Mouse (Mus musculus) kidney, adult 11 months (tissue): ENCODE results near the gene Sh3rf1.

Experiments
- DNase-seq: peaks from one replicate; pipeline ENCODE4 v3.0.0; 2022

Gene Sh3rf1

DNA sequence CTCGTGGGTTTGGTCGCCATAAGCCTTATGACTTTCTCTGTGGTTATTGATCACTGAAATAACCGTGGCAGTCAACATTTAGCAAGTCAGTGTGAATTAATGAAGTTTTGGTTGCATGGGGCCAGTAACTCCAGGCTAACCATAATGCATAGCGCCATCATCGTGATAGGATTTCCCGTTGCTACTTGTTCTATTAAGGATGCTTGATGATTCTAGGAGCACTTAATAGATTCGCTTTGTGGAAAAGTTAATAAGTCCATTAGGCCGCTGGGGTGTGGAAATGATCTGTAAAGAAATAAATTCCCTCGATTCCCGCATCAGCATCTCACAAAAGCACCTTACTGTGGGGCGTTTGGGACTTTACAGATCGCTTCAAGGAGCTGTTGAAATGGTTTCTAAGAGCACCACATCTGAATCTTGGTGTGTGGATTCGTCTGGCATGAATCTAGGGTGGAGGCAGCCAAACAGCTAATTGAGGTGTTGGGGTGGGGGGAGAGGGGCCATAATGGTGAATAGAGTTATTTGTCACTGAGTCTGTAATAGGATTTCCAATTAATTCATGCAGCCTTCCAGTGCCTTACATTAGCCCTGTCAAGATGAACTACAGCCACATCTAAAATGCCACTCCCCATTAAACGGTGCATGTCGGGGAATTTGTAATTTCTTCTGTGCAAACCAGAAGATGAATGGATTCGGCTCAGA, 101.5 kb downstream of the Sh3rf1 start:
- DNase-seq: no peak

DNA sequence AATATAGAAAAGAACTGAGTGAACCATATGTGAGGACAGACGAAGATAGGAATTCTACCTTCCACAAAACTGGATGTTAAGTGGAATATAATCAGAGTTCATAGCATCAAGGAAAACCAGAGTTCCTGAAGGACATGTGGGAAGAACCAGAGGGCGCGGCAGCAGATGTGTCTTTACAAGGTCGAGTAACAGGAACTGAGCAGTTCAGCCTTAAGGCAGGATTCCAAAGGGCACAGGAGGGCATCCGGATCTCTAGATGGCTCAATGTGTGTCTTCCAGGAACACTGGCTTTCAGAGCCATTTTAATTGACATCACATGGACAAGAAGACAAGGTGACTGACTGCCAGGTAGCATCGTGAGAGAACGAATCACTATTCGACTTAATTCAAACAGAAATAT, 102.6 kb downstream of the Sh3rf1 start:
- no peak for DNase-seq

DNA sequence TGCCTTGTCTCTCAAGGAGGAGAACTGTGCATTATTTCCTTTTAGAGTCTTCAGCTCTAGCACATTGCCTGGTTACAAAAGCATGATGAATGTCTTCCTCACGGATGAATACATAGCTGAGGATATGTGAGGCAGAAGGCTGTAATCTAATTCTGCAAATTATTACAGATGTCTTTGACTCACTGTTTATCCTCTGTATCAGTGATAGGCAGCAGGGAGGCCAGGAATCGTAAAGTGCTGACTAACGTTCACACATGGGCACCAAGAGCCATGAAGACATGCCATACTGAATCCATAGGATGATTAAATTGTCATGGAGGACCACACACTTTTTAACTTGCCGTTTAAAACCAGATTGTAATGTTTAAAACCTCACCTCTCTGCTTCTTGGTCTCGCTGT, 103.7 kb downstream of the Sh3rf1 start:
- DNase-seq: no peak

DNA sequence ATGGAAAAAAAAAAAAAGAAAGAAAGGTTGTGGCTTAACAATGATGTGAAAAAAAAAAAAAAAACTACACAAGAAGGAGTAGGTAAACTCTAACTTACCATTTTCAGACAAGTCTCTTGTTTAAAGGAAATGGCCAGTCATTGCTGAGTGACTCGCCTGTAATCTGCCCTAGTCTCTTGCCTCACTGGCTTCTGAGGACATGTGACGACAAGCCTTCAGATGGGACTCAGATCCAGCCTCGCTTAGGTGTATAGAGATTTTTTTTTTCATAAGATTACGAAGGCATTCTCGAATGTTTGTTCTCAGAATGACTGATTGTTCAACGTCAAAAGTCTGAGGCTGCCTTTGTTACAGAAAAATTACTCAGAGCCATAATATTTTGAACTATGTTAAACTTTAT, 116.0 kb downstream of the Sh3rf1 start:
- DNase-seq: no peak

DNA sequence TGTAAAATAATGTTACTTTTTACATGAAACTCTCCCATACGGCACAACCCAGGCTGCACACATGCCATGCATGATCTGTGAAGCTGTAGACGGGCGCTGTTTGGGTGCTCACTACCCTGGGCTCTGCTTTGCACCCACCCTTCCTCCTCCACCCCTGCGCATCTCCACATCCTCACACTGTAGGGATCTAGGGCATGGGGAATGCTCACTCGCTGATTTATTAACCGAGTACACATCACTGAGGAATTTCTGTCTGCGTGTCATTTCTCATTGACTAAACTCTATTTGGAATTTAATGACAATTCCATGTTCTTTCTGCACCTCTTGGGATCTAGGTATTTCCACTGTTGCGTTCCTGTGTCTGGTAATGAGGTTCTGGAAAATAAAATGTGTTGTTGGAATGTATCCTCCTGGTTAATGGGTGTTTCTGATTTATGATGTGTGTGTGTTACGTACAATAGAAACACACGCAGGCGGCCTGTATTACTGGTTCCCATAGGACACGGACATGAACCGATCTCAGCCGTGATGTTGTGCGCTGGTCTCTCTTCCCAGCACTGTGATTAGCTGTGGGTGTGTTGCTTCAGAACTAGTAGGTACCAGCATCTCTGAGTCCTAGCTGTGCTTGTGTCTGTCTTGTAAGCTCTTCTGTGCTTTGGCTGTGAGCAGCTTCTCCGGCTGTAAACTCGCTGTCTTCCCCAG, 116.8 kb downstream of the Sh3rf1 start:
- DNase-seq: no peak

GRCm38 (mm10) chr8:61341587-61342441, 118.1 kb downstream of the Sh3rf1 start:
- peak; percentile 30 for DNase-seq

DNA sequence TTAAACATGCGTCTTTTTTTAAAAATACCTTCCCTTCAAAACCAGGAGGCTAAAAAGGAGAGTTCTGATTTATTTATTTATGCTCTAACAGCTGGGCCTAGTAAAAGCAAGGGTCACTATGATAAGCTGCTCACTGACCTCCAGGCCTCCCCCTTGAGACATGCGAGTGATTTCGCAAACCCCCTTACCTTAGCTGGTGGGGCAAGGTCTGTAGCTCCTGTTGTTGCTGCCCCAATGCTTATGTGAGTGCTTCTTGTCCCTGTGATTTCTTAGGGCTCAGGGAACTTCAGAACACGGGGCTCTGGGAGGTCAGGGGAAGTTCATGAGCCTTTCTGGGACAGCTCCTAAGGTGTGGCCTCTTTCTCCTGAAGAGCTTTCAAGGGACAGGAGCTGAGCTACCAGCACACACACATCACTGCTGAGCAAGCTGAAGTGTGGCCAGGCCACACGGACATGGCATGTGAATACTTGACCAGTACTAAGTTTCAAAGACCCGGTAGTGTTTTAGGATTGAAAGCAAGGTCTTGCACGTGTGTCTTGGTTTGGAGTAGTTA, 118.9 kb downstream of the Sh3rf1 start:
- DNase-seq: no peak

GRCm38 (mm10) chr8:61344435-61344834, 120.8 kb downstream of the Sh3rf1 start:
- no peak for DNase-seq

DNA sequence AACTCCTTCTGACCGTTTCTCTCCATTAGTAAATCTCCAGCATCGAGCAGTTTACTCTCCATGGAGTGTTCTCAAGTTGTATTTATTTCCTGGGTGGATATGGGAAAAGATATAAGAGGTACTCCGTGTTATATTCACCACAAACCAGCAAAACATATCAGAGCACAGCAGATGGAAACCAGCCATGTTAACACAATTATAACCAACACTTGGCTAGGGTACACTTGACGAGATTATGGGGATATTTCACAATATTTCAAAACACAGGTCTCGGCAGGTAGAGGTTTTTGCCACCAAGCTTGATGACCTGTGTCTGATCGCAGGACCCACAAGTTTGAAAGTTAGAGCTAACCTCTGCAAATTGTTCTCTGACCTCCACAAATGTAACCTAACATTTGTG, 123.3 kb downstream of the Sh3rf1 start:
- DNase-seq: no peak

DNA sequence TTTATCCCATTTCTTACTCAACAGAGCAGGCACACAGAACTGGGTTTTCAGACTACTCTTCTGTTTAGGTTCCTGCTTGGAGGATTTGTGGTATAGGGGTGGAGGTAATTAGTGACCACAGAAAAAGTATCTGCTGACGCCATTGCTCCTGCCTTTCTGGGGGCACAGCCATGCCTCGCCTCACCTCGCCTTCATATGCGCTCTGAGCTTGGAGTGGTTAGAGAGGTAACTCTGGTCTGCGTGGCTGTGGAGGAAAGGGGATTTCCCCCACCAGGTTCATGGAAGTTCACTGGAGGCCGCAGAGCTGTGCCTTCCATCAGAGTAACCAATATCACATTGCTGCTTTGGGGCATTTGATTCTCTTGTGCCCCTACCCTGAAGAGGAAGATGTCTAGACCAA, 123.9 kb downstream of the Sh3rf1 start:
- no peak for DNase-seq

DNA sequence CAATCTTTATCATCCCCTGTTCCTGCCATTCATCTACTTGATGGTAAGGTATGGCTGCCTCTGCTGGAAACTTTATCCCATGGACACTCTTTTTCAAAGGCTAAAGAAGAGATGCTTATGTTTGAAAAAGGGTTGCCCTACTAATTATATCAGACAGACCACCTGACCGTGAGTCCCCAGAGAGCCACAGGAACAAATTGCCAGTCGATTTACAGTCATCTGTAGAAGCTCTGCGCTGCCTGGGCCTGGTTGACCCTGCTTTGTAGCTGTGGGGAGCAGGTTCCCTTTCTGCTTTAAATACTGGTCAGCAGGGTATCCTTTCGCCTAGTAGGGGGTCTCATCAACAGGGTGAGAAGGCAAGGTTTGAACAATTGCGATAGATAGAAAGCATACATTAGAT, 124.4 kb downstream of the Sh3rf1 start:
- no peak for DNase-seq

DNA sequence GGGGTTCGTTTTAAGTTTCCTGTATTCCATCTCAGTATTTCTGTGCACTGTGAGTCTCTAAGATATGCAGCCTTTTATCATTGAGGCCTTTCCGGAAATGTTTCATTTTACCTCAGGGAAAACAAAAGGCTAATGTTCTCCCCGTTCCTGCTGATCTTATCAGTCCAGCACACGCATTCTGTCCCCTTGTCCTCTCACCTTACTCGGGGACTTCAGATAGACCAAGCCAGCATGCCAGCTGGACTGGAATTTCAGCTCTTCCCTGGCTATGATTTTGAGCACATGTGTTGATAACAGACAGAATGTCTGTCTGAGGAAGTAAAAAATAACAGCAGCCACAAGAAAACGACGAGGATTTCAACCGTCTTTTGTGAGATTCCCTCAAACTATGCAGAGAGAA, 124.8 kb downstream of the Sh3rf1 start:
- DNase-seq: no peak

- DNase-seq: no peak
Observed at GRCm38 (mm10) chr8:61350443-61350842, 126.8 kb downstream of the Sh3rf1 start.

DNA sequence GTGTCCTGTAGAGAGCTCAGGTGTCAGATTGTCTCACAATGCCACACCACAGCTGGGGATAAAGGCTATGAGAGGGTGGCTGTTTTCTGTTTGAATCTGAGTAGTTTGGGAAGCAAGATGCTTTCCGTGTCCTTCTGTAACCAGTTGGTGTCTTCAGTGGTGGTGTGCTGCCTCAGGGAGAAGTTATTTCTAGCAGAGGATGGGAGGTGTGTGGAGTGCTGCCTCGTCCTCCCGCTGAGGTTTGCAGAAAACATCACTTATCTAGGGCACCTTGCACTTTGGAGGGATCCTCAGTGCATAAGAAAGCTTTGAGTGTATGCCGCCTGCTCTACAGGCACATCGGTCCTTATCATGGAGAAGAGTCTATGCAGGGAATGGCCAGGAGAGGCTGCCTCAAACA, 128.0 kb downstream of the Sh3rf1 start:
- DNase-seq: no peak

DNA sequence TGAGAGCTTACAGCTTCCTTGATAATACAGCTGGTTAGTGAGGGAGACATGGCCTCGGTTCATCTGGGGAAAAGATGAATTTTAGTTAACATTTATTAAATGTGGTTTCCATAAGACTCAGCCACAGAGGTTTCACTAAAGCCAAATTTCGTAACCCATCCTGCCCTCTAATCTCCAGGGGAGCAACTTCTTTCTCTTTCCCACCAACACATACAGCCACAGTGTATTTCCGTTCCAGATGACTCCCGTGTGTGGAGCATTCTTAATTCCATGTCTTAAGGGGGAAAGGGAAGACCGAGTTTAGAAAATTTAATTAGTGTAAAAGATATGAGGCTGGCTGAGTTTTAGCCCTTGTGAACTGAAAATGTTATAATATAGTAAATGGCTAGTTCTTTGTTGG, 131.8 kb downstream of the Sh3rf1 start:
- DNase-seq: no peak

GRCm38 (mm10) chr8:61359004-61359403, 135.3 kb downstream of the Sh3rf1 start:
- no peak for DNase-seq

- DNase-seq: peak; percentile 86
Observed at GRCm38 (mm10) chr8:61359851-61360272, 136.2 kb downstream of the Sh3rf1 start.

DNA sequence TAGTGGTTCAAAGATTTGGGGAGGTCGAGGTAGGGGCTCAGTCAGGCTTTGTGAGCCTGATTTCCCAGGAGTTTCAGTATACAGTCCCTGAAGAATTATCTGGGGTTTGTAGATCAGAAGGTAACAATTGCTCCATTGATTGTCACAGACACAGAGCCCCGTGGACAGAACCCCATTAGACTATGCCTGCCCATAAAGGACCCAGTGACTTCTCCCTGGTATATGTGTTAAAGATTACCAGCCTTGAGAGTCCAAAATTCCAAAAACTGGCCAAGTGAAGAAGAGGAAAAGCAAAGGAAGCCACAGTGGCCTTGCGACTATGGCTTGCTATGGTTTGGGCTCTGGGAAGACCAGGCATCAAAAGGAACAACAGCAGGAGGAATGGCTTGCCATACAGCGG, 136.7 kb downstream of the Sh3rf1 start:
- peak; percentile 56 for DNase-seq

DNA sequence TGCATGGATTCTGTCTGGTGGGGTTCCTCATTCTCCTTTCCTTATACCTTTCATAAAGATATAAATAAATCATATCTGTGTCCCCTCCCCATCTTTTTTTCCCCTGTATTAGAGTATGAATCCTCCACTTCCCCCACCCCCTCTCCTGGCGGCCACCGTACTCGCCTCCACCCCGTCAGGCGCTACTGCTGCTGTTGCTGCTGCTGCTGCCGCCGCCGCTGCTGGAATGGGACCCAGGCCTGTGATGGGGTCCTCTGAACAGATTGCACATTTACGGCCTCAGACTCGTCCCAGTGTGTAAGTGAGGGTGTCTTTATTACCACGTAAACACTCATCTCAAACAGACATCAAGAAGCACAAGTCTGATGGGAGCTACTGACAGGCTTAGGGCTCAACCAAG, 137.8 kb downstream of the Sh3rf1 start:
- no peak for DNase-seq

- DNase-seq: no peak
Observed at GRCm38 (mm10) chr8:61362301-61362913, 138.7 kb downstream of the Sh3rf1 start.

DNA sequence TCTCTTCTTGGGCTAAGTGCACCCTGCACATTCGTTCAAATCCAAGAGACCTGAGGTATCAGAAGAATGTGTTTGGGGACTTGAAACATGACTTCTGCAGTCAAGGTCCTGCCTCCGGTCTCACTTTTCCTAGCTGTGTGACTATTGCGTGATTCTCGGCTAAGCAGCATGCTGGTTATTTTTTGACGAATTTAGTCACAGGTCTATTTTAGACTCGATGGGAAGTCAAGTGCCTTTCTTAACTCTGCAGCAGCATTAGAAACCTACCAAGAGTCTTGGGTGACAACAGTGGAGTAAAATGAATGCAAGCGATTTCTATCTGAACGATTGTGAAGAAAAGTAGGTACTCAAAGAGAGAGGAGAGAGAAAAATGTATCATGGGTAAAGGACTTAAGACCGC, 149.6 kb downstream of the Sh3rf1 start:
- DNase-seq: no peak

- DNase-seq: no peak
Observed at GRCm38 (mm10) chr8:61374059-61374755, 150.5 kb downstream of the Sh3rf1 start.
